Mouse (Mus musculus) lung, adult 2 months (tissue): ENCODE data around the gene Hsp90ab1.

Experiments used
- CTCF ChIP-seq: fragments of 200-500 bp; IDR thresholded peaks from 2 replicates; pipeline ENCODE4 v1.5.1; 2011; ENCODE audit warnings: mild to moderate bottlenecking, low read length, control low read depth; ENCODE audit not compliant: insufficient read depth
- POLR2A ChIP-seq: fragments of 200-500 bp; IDR thresholded peaks from 2 replicates; pipeline ENCODE4 v1.6.1; 2011; ENCODE audit warnings: low read depth, mild to moderate bottlenecking, control low read depth, low read length, borderline replicate concordance; ENCODE audit errors: extremely low read depth

DNA sequence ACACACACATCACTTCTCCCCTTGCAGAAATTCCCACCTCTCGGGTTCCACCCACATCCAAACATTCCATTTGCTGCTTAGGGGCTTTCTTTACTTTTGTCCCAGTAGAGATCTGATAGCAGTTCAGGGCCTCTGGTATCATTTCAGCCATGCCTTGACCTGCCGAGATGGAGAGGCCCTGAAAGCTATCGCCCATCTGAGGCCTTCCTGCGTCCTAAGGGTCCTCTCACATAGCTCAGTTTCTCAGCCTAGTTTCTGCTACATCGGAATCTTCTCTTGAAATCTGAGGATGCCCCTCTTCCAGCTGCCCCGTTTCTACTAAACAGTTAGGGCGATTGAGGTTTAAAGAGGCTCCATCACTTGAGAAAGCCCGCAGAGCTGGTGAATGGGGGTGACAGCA lies 21.1 kb upstream of the Hsp90ab1 start:
- no peak for TF ChIP-seq POLR2A
- TF ChIP-seq CTCF, result no peak
